ENCODE assay signal across 26 mouse cellular contexts in genomic region chr15:61682968-61683367, GRCm38 (mm10).
A peak's percentile ranks its signal among the peaks of the same experiment; 100 is the strongest.
DNase-seq lines count a peak whose midpoint lies in the region; ATAC-seq and TF ChIP-seq lines count a peak whose summit lies in the region.
"Had no signal": no experiment of that assay in that cellular context is flagged by ENCODE, and none has a peak within 500 bp of the region (broad histone marks: within the 10 kb centered on the region; RNA-seq: fewer than 3 reads in every experiment).

No protein-coding gene starts in this region.

- H3K9ac ChIP-seq in embryonic facial prominence, embryonic 14.5 days (ENCODE audit: low read depth, low read length): no peak overlapping the region
- no peak overlapping the region for H3K9ac ChIP-seq in midbrain, embryonic 14.5 days (replicated peaks; ENCODE audit: low read length)
- H3K9ac ChIP-seq: embryonic facial prominence, embryonic 12.5 days; embryonic facial prominence, embryonic 15.5 days; forebrain, embryonic 12.5 days had no signal

- ATAC-seq in embryonic facial prominence, embryonic 14.5 days (ENCODE audit: low read depth): no peak
- no peak for ATAC-seq in midbrain, embryonic 14.5 days (ENCODE audit: low FRiP score, low TSS enrichment)
- ATAC-seq: forebrain, embryonic 14.5 days; forebrain, embryonic 16.5 days; Patski had no signal

- H3K9me3 ChIP-seq in embryonic facial prominence, embryonic 14.5 days (ENCODE audit: control insufficient read depth, low read length): no peaks in the 10 kb centered on the region
- no peaks in the 10 kb centered on the region for H3K9me3 ChIP-seq in embryonic facial prominence, embryonic 10.5 days
- H3K9me3 ChIP-seq in midbrain, embryonic 14.5 days (ENCODE audit: control insufficient read depth, low read length): no peaks in the 10 kb centered on the region
- H3K9me3 ChIP-seq: embryonic facial prominence, embryonic 12.5 days; embryonic facial prominence, embryonic 15.5 days; forebrain, embryonic 10.5 days; forebrain, embryonic 12.5 days; G1E had no signal

- no peak for TF ChIP-seq POLR2A in myocyte (IDR thresholded peaks at IDR 0.05; ENCODE audit: insufficient read length, low read depth)

- H3K27me3 ChIP-seq in embryonic facial prominence, embryonic 14.5 days (replicated peaks; ENCODE audit: control insufficient read depth, insufficient read depth, low read length): no peaks in the 10 kb centered on the region
- H3K27me3 ChIP-seq in embryonic facial prominence, embryonic 10.5 days (replicated peaks; ENCODE audit: low read depth, poor library complexity, severe bottlenecking): no peaks in the 10 kb centered on the region
- H3K27me3 ChIP-seq in myocyte (ENCODE audit: control insufficient read depth, insufficient read depth, insufficient read length): no peaks in the 10 kb centered on the region
- H3K27me3 ChIP-seq in midbrain, embryonic 14.5 days (ENCODE audit: control insufficient read depth, insufficient read depth, low read length): no peaks in the 10 kb centered on the region
- H3K27me3 ChIP-seq: embryonic facial prominence, embryonic 12.5 days; embryonic facial prominence, embryonic 15.5 days; forebrain, embryonic 12.5 days; Patski had no signal

- no peak overlapping the region for H3K4me2 ChIP-seq in embryonic facial prominence, embryonic 14.5 days (ENCODE audit: low read depth, low read length)
- H3K4me2 ChIP-seq in myocyte (ENCODE audit: low read depth): peak overlapping the region; percentile 20
- H3K4me2 ChIP-seq in midbrain, embryonic 14.5 days (ENCODE audit: low read length): no peak overlapping the region
- H3K4me2 ChIP-seq: embryonic facial prominence, embryonic 12.5 days; embryonic facial prominence, embryonic 15.5 days; forebrain, embryonic 12.5 days had no signal

- H3K4me1 ChIP-seq in embryonic facial prominence, embryonic 14.5 days (ENCODE audit: control insufficient read depth, insufficient read depth, low read length): no peaks in the 10 kb centered on the region
- H3K4me1 ChIP-seq in embryonic facial prominence, embryonic 10.5 days: no peaks in the 10 kb centered on the region
- H3K4me1 ChIP-seq in midbrain, embryonic 14.5 days (ENCODE audit: control insufficient read depth, insufficient read depth, low read length): no peaks in the 10 kb centered on the region
- H3K4me1 ChIP-seq: embryonic facial prominence, embryonic 12.5 days; embryonic facial prominence, embryonic 15.5 days; forebrain, embryonic 10.5 days; forebrain, embryonic 12.5 days had no signal

- H3K36me3 ChIP-seq in embryonic facial prominence, embryonic 14.5 days (ENCODE audit: control insufficient read depth, insufficient read depth, low read length): no peaks in the 10 kb centered on the region
- no peaks in the 10 kb centered on the region for H3K36me3 ChIP-seq in embryonic facial prominence, embryonic 10.5 days (replicated peaks)
- H3K36me3 ChIP-seq in myocyte (ENCODE audit: control insufficient read depth, insufficient read depth): no peaks in the 10 kb centered on the region
- no peaks in the 10 kb centered on the region for H3K36me3 ChIP-seq in midbrain, embryonic 14.5 days (ENCODE audit: control insufficient read depth, insufficient read depth, low read length)
- H3K36me3 ChIP-seq: embryonic facial prominence, embryonic 12.5 days; embryonic facial prominence, embryonic 15.5 days; forebrain, embryonic 10.5 days; forebrain, embryonic 12.5 days; G1E had no signal

- no peak overlapping the region for H3K27ac ChIP-seq in embryonic facial prominence, embryonic 14.5 days (replicated peaks; ENCODE audit: low read depth, low read length)
- no peak overlapping the region for H3K27ac ChIP-seq in embryonic facial prominence, embryonic 10.5 days (replicated peaks)
- H3K27ac ChIP-seq in midbrain, embryonic 14.5 days (replicated peaks; ENCODE audit: low read depth, low read length): no peak overlapping the region
- H3K27ac ChIP-seq: embryonic facial prominence, embryonic 12.5 days; embryonic facial prominence, embryonic 15.5 days; forebrain, embryonic 10.5 days; forebrain, embryonic 12.5 days had no signal

- H3ac ChIP-seq in myocyte (ENCODE audit: control insufficient read depth, insufficient read length): no peak overlapping the region

- H3K4me3 ChIP-seq in embryonic facial prominence, embryonic 14.5 days (ENCODE audit: low read depth, low read length): no peak overlapping the region
- H3K4me3 ChIP-seq in embryonic facial prominence, embryonic 10.5 days: no peak overlapping the region
- no peak overlapping the region for H3K4me3 ChIP-seq in myocyte
- no peak overlapping the region for H3K4me3 ChIP-seq in midbrain, embryonic 14.5 days (replicated peaks; ENCODE audit: low read depth, low read length)
- H3K4me3 ChIP-seq: embryonic facial prominence, embryonic 12.5 days; embryonic facial prominence, embryonic 15.5 days; erythroblast, embryonic 14.5 days; forebrain, embryonic 10.5 days; forebrain, embryonic 12.5 days had no signal

- 80% methylated on average over 4 of the region's 4 CpGs for WGBS in embryonic facial prominence, embryonic 14.5 days
- WGBS in embryonic facial prominence, embryonic 10.5 days: 92% methylated on average over 4 of the region's 4 CpGs
- WGBS in midbrain, embryonic 14.5 days: 93% methylated on average over 4 of the region's 4 CpGs

- no peaks in the 10 kb centered on the region for H3K79me2 ChIP-seq in myocyte (ENCODE audit: control insufficient read depth, insufficient read depth)

- peak; percentile 4 for DNase-seq in embryo, embryonic 10.5 days (ENCODE audit: low spot score)
- DNase-seq in embryo, embryonic 9.5 days (ENCODE audit: extremely low spot score): no peak
- DNase-seq in embryonic facial prominence, embryonic 14.5 days (ENCODE audit: low spot score): peak; percentile 9
- no peak for DNase-seq in embryonic facial prominence, embryonic 10.5 days (ENCODE audit: low spot score)
- peak; percentile 20 for DNase-seq in forelimb bud, embryonic 11.5 days (ENCODE audit: low read depth, low spot score)
- no peak for DNase-seq in lung, postnatal 4 days
- no peak for DNase-seq in midbrain, embryonic 14.5 days
- DNase-seq: adrenal gland, adult 2 months; adrenal gland, postnatal 10 days; adrenal gland, postnatal 25 days; cerebellum, adult 11 months; cerebellum, adult 18-20 months; cerebellum, adult 8-10 months; cerebellum, adult 9-11 months; cerebellum, postnatal 14 days; cerebellum, postnatal 36 days had no signal

TF ChIP-seq in myocyte, 11 proteins besides CTCF, POLR2A, EP300 and RAD21:
- no peak for TF ChIP-seq REST (IDR thresholded peaks at IDR 0.05; ENCODE audit: insufficient read depth, insufficient read length)
- TF ChIP-seq TCF12 (IDR thresholded peaks at IDR 0.05; ENCODE audit: insufficient read depth, poor library complexity, severe bottlenecking): peak; percentile 72
- peak; percentile 52; the same call in 1 of the 2 replicates for TF ChIP-seq CEBPB (IDR thresholded peaks at IDR 0.05; ENCODE audit: insufficient read depth, poor library complexity, severe bottlenecking)
- no peak for TF ChIP-seq SRF (IDR thresholded peaks at IDR 0.05; ENCODE audit: control insufficient read depth, insufficient read length, low read depth)
- TF ChIP-seq POLR2AphosphoS2 (IDR thresholded peaks at IDR 0.05; ENCODE audit: insufficient read length, low read depth): no peak
- no peak for TF ChIP-seq MAX (IDR thresholded peaks at IDR 0.05; ENCODE audit: low read depth)
- TF ChIP-seq MYOD1 (IDR thresholded peaks at IDR 0.05; ENCODE audit: control insufficient read depth in 1 of 3, insufficient read length in 2 of 3, low read depth in 2 of 3): peak; percentile 43 to 76 (median 72)
- TF ChIP-seq MYOG (IDR thresholded peaks at IDR 0.05; ENCODE audit: control insufficient read depth in 1 of 3, insufficient read depth in 1 of 3, insufficient read length in 2 of 3, low read depth in 2 of 3): peak in 1 of 3 experiments; percentile 49
- TF ChIP-seq USF1 (IDR thresholded peaks at IDR 0.05; ENCODE audit: low read depth): no peak

Comparison
In these comparisons a context has a peak if more than half of its experiments do, and no peak if none do; other contexts are left out.
1. DNase-seq: peak in embryo, embryonic 10.5 days (single experiment), embryonic facial prominence, embryonic 14.5 days (single experiment) and forelimb bud, embryonic 11.5 days (single experiment); none in embryo, embryonic 9.5 days (single experiment), embryonic facial prominence, embryonic 10.5 days (single experiment), lung, postnatal 4 days (0 of 2) and midbrain, embryonic 14.5 days (single experiment).